Comparison of ENCODE assay signal across 7 mouse cellular contexts in genomic region chr1:179645101-179645979, GRCm38 (mm10). TPM values are rescaled to one million over a fixed set of nuclear protein-coding genes. Genes with fewer than 3 reads are reported as not detected.
A peak's percentile ranks its signal among the peaks of the same experiment; 100 is the strongest.
DNase-seq lines count a peak whose midpoint lies in the region; ATAC-seq lines count a peak whose summit lies in the region.

No protein-coding gene starts in this region.

- H3K4me2 ChIP-seq in intestine, embryonic 16.5 days (ENCODE audit: low read depth, low read length): peak overlapping the region; percentile 40; the same call in 1 of the 2 replicates
- no peak overlapping the region for H3K4me2 ChIP-seq in midbrain, embryonic 11.5 days

- H3K4me1 ChIP-seq in intestine, embryonic 16.5 days (ENCODE audit: control insufficient read depth, insufficient read depth, low read length): no peaks in the 10 kb centered on the region
- no peaks in the 10 kb centered on the region; the same call in 1 of the 2 replicates for H3K4me1 ChIP-seq in midbrain, embryonic 11.5 days (ENCODE audit: control insufficient read depth, insufficient read depth, low read length)

- H3K9me3 ChIP-seq in intestine, embryonic 16.5 days (ENCODE audit: control insufficient read depth, low read length): no peaks in the 10 kb centered on the region
- H3K9me3 ChIP-seq in midbrain, embryonic 11.5 days (ENCODE audit: control insufficient read depth, low read length): no peaks in the 10 kb centered on the region

- DNase-seq in adrenal gland, adult 2 months: peak; percentile 80
- peak; percentile 91 for DNase-seq in embryo, embryonic 11 days
- DNase-seq in gastrocnemius, postnatal 36 days: peak; percentile 64 to 68
- peak; percentile 78 to 80 for DNase-seq in left cerebral cortex, postnatal 36 days (ENCODE audit: low spot score in 2 of 2)
- DNase-seq in midbrain, embryonic 11.5 days (ENCODE audit: low spot score, missing footprints): peak; percentile 98
- DNase-seq in skeletal muscle tissue, adult 2 months (ENCODE audit: low read depth, low spot score): peak; percentile 70

- no peaks in the 10 kb centered on the region for H3K27me3 ChIP-seq in intestine, embryonic 16.5 days (replicated peaks; ENCODE audit: control insufficient read depth, insufficient read depth, low read length)
- no peaks in the 10 kb centered on the region for H3K27me3 ChIP-seq in midbrain, embryonic 11.5 days (ENCODE audit: control insufficient read depth, insufficient read depth, low read length)

- peak overlapping the region; percentile 41 for H3K9ac ChIP-seq in intestine, embryonic 16.5 days (ENCODE audit: low read depth, low read length)
- H3K9ac ChIP-seq in midbrain, embryonic 11.5 days (ENCODE audit: low read length): no peak overlapping the region

- WGBS in intestine, embryonic 16.5 days: 60% methylated on average over 13 of the region's 13 CpGs
- 63% methylated on average over 13 of the region's 13 CpGs for WGBS in midbrain, embryonic 11.5 days

- ATAC-seq in intestine, embryonic 16.5 days: peak; percentile 87
- peak; percentile 85 for ATAC-seq in midbrain, embryonic 11.5 days (ENCODE audit: low FRiP score)

- intact Hi-C loops in gastrocnemius, postnatal 36 days (cut with DNase I): loop anchor here (10.0 kb wide), 2 partner anchors 89 to 199 kb away; no protein-coding TSS in a partner anchor
- intact Hi-C loops in left cerebral cortex, postnatal 36 days (cut with DNase I): loop anchor here (10.0 kb wide), 2 partner anchors 89 to 199 kb away; no protein-coding TSS in a partner anchor

- no peaks in the 10 kb centered on the region for H3K36me3 ChIP-seq in intestine, embryonic 16.5 days (ENCODE audit: control insufficient read depth, insufficient read depth, low read length)
- H3K36me3 ChIP-seq in midbrain, embryonic 11.5 days (ENCODE audit: control insufficient read depth, insufficient read depth, low read length): no peaks in the 10 kb centered on the region

- no peak overlapping the region for H3K27ac ChIP-seq in intestine, embryonic 16.5 days (ENCODE audit: low read length)
- H3K27ac ChIP-seq in midbrain, embryonic 11.5 days (ENCODE audit: low read depth, low read length): no peak overlapping the region

- no peak overlapping the region for H3K4me3 ChIP-seq in intestine, embryonic 16.5 days (ENCODE audit: low read length)
- H3K4me3 ChIP-seq in midbrain, embryonic 11.5 days (ENCODE audit: low read depth, low read length): no peak overlapping the region

RNA-seq across cellular contexts. Expression of gene Sccpdh, which starts 22.7 kb away (rescaled TPM):
- total RNA-seq in adrenal gland, adult 2 months (2021): 10 to 100 TPM; 31.0 to 37.0 TPM
- 6.8 and 8.9 TPM in 2 replicates for polyA plus RNA-seq in adrenal gland, adult 2 months (2012; rRNA removed)
- 10 to 100 TPM; 28.7 to 33.0 TPM for total RNA-seq in gastrocnemius, postnatal 36 days (2021)
- polyA plus RNA-seq in intestine, embryonic 16.5 days (2015; fragmentation: Nextera tagmentation; extraction: Ambion mirVana): 47.1 and 49.8 TPM in 2 replicates
- 10 to 100 TPM; 54.5 to 63.2 TPM for total RNA-seq in left cerebral cortex, postnatal 36 days (2021)
- 95.6 and 101 TPM in 2 replicates for polyA plus RNA-seq in midbrain, embryonic 11.5 days (2014; fragmentation: Nextera tagmentation; extraction: Ambion mirVana)
